Mouse (Mus musculus) limb, embryonic 12.5 days (tissue): Measurements from ENCODE around the gene Ccdc120. TPM values are rescaled to one million over a fixed set of nuclear protein-coding genes. Genes with fewer than 3 reads are reported as not detected.
"Not testable (repeated sequence)": the region's sequence is repeated elsewhere in the genome, so short reads cannot be mapped to it uniquely, and the experiment has no call there.

Source experiments
- ATAC-seq: fragments of 200-750 bp; cut with Nextera tagmentation; 2 replicates; pipeline ENCODE4 v1.8.0; 2017; ENCODE audit warnings: low read depth, moderate TSS enrichment; ENCODE audit not compliant: insufficient number of reproducible peaks, insufficient read depth, low FRiP score, low TSS enrichment
- H3K27ac ChIP-seq: fragments of 300-500 bp; sonication (generic); 2 replicates; pipeline ENCODE4 v1.5.1; 2016; ENCODE audit warnings: mild to moderate bottlenecking, moderate library complexity
- H3K27me3 ChIP-seq: fragments of 300-500 bp; sonication (generic); 2 replicates; pipeline ENCODE4 v1.6.1; 2016; ENCODE audit warnings: mild to moderate bottlenecking, moderate library complexity
- H3K36me3 ChIP-seq: fragments of 300-500 bp; sonication (generic); 2 replicates; pipeline ENCODE4 v1.6.1; 2016; ENCODE audit warnings: mild to moderate bottlenecking, moderate library complexity
- H3K4me1 ChIP-seq: fragments of 300-500 bp; sonication (generic); replicated peaks from 2 replicates; pipeline ENCODE4 v1.6.1; 2016
- H3K4me2 ChIP-seq: fragments of 300-500 bp; sonication (generic); 2 replicates; pipeline ENCODE4 v1.6.1; 2016; ENCODE audit warnings: mild to moderate bottlenecking, moderate library complexity
- H3K4me3 ChIP-seq: fragments of 300-500 bp; sonication (generic); replicated peaks from 2 replicates; pipeline ENCODE4 v1.5.1; 2016; ENCODE audit warnings: mild to moderate bottlenecking
- H3K9ac ChIP-seq: fragments of 300-500 bp; sonication (generic); replicated peaks from 2 replicates; pipeline ENCODE4 v1.6.1; 2016; ENCODE audit warnings: mild to moderate bottlenecking, moderate library complexity
- H3K9me3 ChIP-seq: fragments of 300-500 bp; sonication (generic); 2 replicates; pipeline ENCODE4 v1.6.1; 2016; ENCODE audit warnings: mild to moderate bottlenecking, moderate library complexity
- WGBS: fragments of 180-500 bp; shearing (Covaris S2); methylation state at CpG from one replicate; pipeline ENCODE4 v1.1.7; 2016; 5-methylcytosine and 5-hydroxymethylcytosine counted together
- polyA plus RNA-seq: library from polyadenylated mRNA; unstranded; fragments of >200 nt; fragmentation: Nextera tagmentation; extraction: Ambion mirVana; gene quantifications from 2 replicates; pipeline ENCODE4 v1.2.1, GENCODE M21; 2016

Ccdc120 gene
- polyA plus RNA-seq, 1 experiment from 2014 or later: 22.5 TPM

- H3K4me1 ChIP-seq: peaks cover 11% of the 10 kb centered on the region
- no peaks in the 10 kb centered on the region for H3K27me3 ChIP-seq
- H3K4me3 ChIP-seq: no peak overlapping the region
- no peaks in the 10 kb centered on the region for H3K9me3 ChIP-seq
- no peak overlapping the region for H3K9ac ChIP-seq
- ATAC-seq: no peak
- WGBS: 84% methylated on average over 12 of the region's 12 CpGs
- H3K4me2 ChIP-seq: no peak overlapping the region
- H3K36me3 ChIP-seq: peaks cover 31% of the 10 kb centered on the region; the same call in 1 of the 2 replicates
- H3K27ac ChIP-seq: no peak overlapping the region
Measured at GRCm38 (mm10) chrX:7725841-7726240, 24.9 kb downstream of the Ccdc120 start.

GRCm38 (mm10) chrX:7724135-7724534 lies 26.6 kb downstream of the Ccdc120 start:
- no peaks in the 10 kb centered on the region for H3K9me3 ChIP-seq
- peaks cover 6% of the 10 kb centered on the region for H3K4me1 ChIP-seq
- peaks cover 31% of the 10 kb centered on the region; the same call in 1 of the 2 replicates for H3K36me3 ChIP-seq
- H3K4me2 ChIP-seq: no peak overlapping the region
- no peak overlapping the region for H3K27ac ChIP-seq
- no peaks in the 10 kb centered on the region for H3K27me3 ChIP-seq
- no peak for ATAC-seq
- 82% methylated on average over 7 of the region's 7 CpGs for WGBS
- H3K9ac ChIP-seq: no peak overlapping the region
- H3K4me3 ChIP-seq: no peak overlapping the region

- ATAC-seq: no peak
- H3K27ac ChIP-seq: no peak overlapping the region
- H3K4me2 ChIP-seq: peak overlapping the region; percentile 65
- H3K27me3 ChIP-seq: no peaks in the 10 kb centered on the region
- peaks cover 4% of the 10 kb centered on the region; the same call in 1 of the 2 replicates for H3K4me1 ChIP-seq
- H3K9ac ChIP-seq: peak overlapping the region; percentile 63; the same call in 1 of the 2 replicates
- no peaks in the 10 kb centered on the region for H3K9me3 ChIP-seq
- H3K4me3 ChIP-seq: peak overlapping the region; percentile 53
- WGBS: 25% methylated on average over 4 of the region's 4 CpGs
- H3K36me3 ChIP-seq: peaks cover 30% of the 10 kb centered on the region; the same call in 1 of the 2 replicates
Measured at GRCm38 (mm10) chrX:7722691-7723090, 28.0 kb downstream of the Ccdc120 start.

- 13% methylated on average over 11 of the region's 11 CpGs for WGBS
Measured at GRCm38 (mm10) chrX:7722282-7722611, 28.5 kb downstream of the Ccdc120 start.

GRCm38 (mm10) chrX:7721514-7722281 lies 29.0 kb downstream of the Ccdc120 start, which contains the start of gene Gm45208:
Gene Gm45208 (plus strand): TSS chrX:7722245.
- Histone ChIP-seq H3K27ac (peak within 1 kb of the TSS; percentile 87), H3K4me3 (peak within 1 kb of the TSS; percentile 53), H3K4me1 (peaks cover 4% of the 10 kb centered on the region; the same call in 1 of the 2 replicates), H3K9me3 (no peaks in the 10 kb centered on the region), H3K36me3 (peaks cover 20% of the 10 kb centered on the region; the same call in 1 of the 2 replicates), H3K4me2 (peak within 1 kb of the TSS; percentile 65), H3K27me3 (no peaks in the 10 kb centered on the region), H3K9ac (peak within 1 kb of the TSS; percentile 63)
- peak; percentile 80; the same call in 1 of the 2 replicates for ATAC-seq
- 23% methylated on average over 22 of the region's 22 CpGs for WGBS

More at GRCm38 (mm10) chrX:7722282-7722611, 28.5 kb downstream of the Ccdc120 start:
- Histone ChIP-seq H3K4me1 (peaks cover 4% of the 10 kb centered on the region; the same call in 1 of the 2 replicates), H3K9me3 (no peaks in the 10 kb centered on the region), H3K4me2 (peak overlapping the region; percentile 65), H3K36me3 (peaks cover 26% of the 10 kb centered on the region; the same call in 1 of the 2 replicates), H3K27ac (peak overlapping the region; percentile 87; the same call in 1 of the 2 replicates), H3K4me3 (peak overlapping the region; percentile 53), H3K9ac (peak overlapping the region; percentile 63), H3K27me3 (no peaks in the 10 kb centered on the region)
- peak; percentile 48; the same call in 1 of the 2 replicates for ATAC-seq

GRCm38 (mm10) chrX:7716058-7716457 lies 34.6 kb downstream of the Ccdc120 start:
- not testable (repeated sequence) for H3K4me2 ChIP-seq, H3K9me3 ChIP-seq, H3K27me3 ChIP-seq, H3K4me3 ChIP-seq, H3K9ac ChIP-seq, H3K4me1 ChIP-seq, ATAC-seq, H3K27ac ChIP-seq, H3K36me3 ChIP-seq
- WGBS: 61% methylated on average over 1 of the region's 1 CpGs

- ATAC-seq: peak; percentile 96
- not testable (repeated sequence) for H3K27ac ChIP-seq, H3K4me1 ChIP-seq, H3K9me3 ChIP-seq, H3K36me3 ChIP-seq, H3K9ac ChIP-seq, H3K27me3 ChIP-seq
- Histone ChIP-seq H3K4me3 (peak within 1 kb of the TSS; percentile 35), H3K4me2 (peak within 1 kb of the TSS; percentile 51)
- WGBS: 15% methylated on average over 22 of the region's 60 CpGs
Measured at GRCm38 (mm10) chrX:7714135-7714899, 36.4 kb downstream of the Ccdc120 start, which contains the start of gene Wdr45. Gene Wdr45 (plus strand): TSS chrX:7714333.

GRCm38 (mm10) chrX:7713764-7714134 lies 37.0 kb downstream of the Ccdc120 start:
- peak overlapping the region; percentile 35 for H3K4me3 ChIP-seq
- H3K4me2 ChIP-seq: peak overlapping the region; percentile 51
- not testable (repeated sequence) for H3K27me3 ChIP-seq, H3K9me3 ChIP-seq, H3K27ac ChIP-seq, H3K9ac ChIP-seq, H3K4me1 ChIP-seq, H3K36me3 ChIP-seq
- WGBS: 30% methylated on average over 6 of the region's 12 CpGs
- peak; percentile 73 for ATAC-seq

GRCm38 (mm10) chrX:7696954-7697381 lies 53.7 kb downstream of the Ccdc120 start, which contains the start of gene Gpkow:
Gene Gpkow (plus strand): TSS chrX:7697131.
- peaks cover 26% of the 10 kb centered on the region; the same call in 1 of the 2 replicates for H3K36me3 ChIP-seq

GRCm38 (mm10) chrX:7696520-7696919 lies 54.2 kb downstream of the Ccdc120 start:
- Histone ChIP-seq H3K36me3 (peaks cover 23% of the 10 kb centered on the region; the same call in 1 of the 2 replicates), H3K27ac (no peak overlapping the region), H3K4me3 (peak overlapping the region; percentile 58; the same call in 1 of the 2 replicates), H3K9me3 (no peaks in the 10 kb centered on the region), H3K4me2 (peak overlapping the region; percentile 42), H3K9ac (no peak overlapping the region), H3K27me3 (no peaks in the 10 kb centered on the region), H3K4me1 (no peaks in the 10 kb centered on the region)
- peak; percentile 30; the same call in 1 of the 2 replicates for ATAC-seq
- 36% methylated on average over 6 of the region's 6 CpGs for WGBS

More at GRCm38 (mm10) chrX:7696954-7697381, 53.7 kb downstream of the Ccdc120 start, which contains the start of gene Gpkow:
- Histone ChIP-seq H3K4me1 (no peaks in the 10 kb centered on the region), H3K4me2 (peak within 1 kb of the TSS; percentile 59), H3K9ac (peak within 1 kb of the TSS; percentile 59), H3K9me3 (no peaks in the 10 kb centered on the region), H3K4me3 (peak within 1 kb of the TSS; percentile 58), H3K27ac (no peak within 1 kb of the TSS), H3K27me3 (no peaks in the 10 kb centered on the region)
- peak; percentile 95 for ATAC-seq
- 9% methylated on average over 33 of the region's 33 CpGs for WGBS

- H3K36me3 ChIP-seq: no peaks in the 10 kb centered on the region
- WGBS: 37% methylated on average over 4 of the region's 4 CpGs
- no peak overlapping the region for H3K4me3 ChIP-seq
- no peak overlapping the region for H3K9ac ChIP-seq
- H3K4me2 ChIP-seq: no peak overlapping the region
- no peaks in the 10 kb centered on the region for H3K4me1 ChIP-seq
- ATAC-seq: no peak
- no peaks in the 10 kb centered on the region for H3K9me3 ChIP-seq
- H3K27me3 ChIP-seq: no peaks in the 10 kb centered on the region
- no peak overlapping the region for H3K27ac ChIP-seq
Measured at GRCm38 (mm10) chrX:7692862-7693261, 57.8 kb downstream of the Ccdc120 start.
